Mouse (Mus musculus) hindbrain, embryonic 12.5 days (tissue): ENCODE measurements around the gene Olfr221. TPM values are rescaled to one million over a fixed set of nuclear protein-coding genes. Genes with fewer than 3 reads are reported as not detected.
"Not testable (repeated sequence)": the region's sequence is repeated elsewhere in the genome, so short reads cannot be mapped to it uniquely, and the experiment has no call there.

Experiments
- ATAC-seq: fragments of 200-750 bp; cut with Nextera tagmentation; 2 replicates; pipeline ENCODE4 v1.8.0; 2017; ENCODE audit warnings: moderate TSS enrichment; ENCODE audit not compliant: low FRiP score
- H3K27ac ChIP-seq: fragments of 300-500 bp; sonication (generic); 2 replicates; pipeline ENCODE4 v1.5.1; 2016; ENCODE audit warnings: mild to moderate bottlenecking
- H3K27me3 ChIP-seq: fragments of 300-500 bp; sonication (generic); 2 replicates; pipeline ENCODE4 v1.6.1; 2016; ENCODE audit warnings: mild to moderate bottlenecking
- H3K36me3 ChIP-seq: fragments of 300-500 bp; sonication (generic); 2 replicates; pipeline ENCODE4 v1.6.1; 2016; ENCODE audit warnings: mild to moderate bottlenecking
- H3K4me1 ChIP-seq: fragments of 300-500 bp; sonication (generic); 2 replicates; pipeline ENCODE4 v1.6.1; 2016
- H3K4me2 ChIP-seq: fragments of 300-500 bp; sonication (generic); replicated peaks from 2 replicates; pipeline ENCODE4 v1.6.1; 2016; ENCODE audit warnings: mild to moderate bottlenecking
- H3K4me3 ChIP-seq: fragments of 300-500 bp; sonication (generic); 2 replicates; pipeline ENCODE4 v1.5.1; 2016; ENCODE audit warnings: mild to moderate bottlenecking
- H3K9ac ChIP-seq: fragments of 300-500 bp; sonication (generic); 2 replicates; pipeline ENCODE4 v1.6.1; 2016; ENCODE audit warnings: mild to moderate bottlenecking, moderate library complexity
- H3K9me3 ChIP-seq: fragments of 300-500 bp; sonication (generic); replicated peaks from 2 replicates; pipeline ENCODE4 v1.6.1; 2016; ENCODE audit warnings: mild to moderate bottlenecking
- WGBS: fragments of 180-500 bp; shearing (Covaris S2); methylation state at CpG from one replicate; pipeline ENCODE4 v1.1.7; 2016; 5-methylcytosine and 5-hydroxymethylcytosine counted together
- polyA plus RNA-seq: library from polyadenylated mRNA; unstranded; fragments of >200 nt; fragmentation: Nextera tagmentation; extraction: Ambion mirVana; gene quantifications from 2 replicates; pipeline ENCODE4 v1.2.1, GENCODE M21; 2016

The Olfr221 gene
- not detected in 2 replicates for polyA plus RNA-seq

- not testable (repeated sequence) for ATAC-seq
Observed at GRCm38 (mm10) chr14:52042359-52042758, at the start of gene Olfr221. TSS of gene Olfr221 (minus strand) at chr14:52042459.

GRCm38 (mm10) chr14:52083083-52083482, 40.8 kb upstream of the Olfr221 start:
- Histone ChIP-seq H3K36me3 (peaks cover 44% of the 10 kb centered on the region), H3K27me3 (no peaks in the 10 kb centered on the region), H3K27ac (no peak overlapping the region), H3K4me3 (no peak overlapping the region), H3K9ac (no peak overlapping the region), H3K9me3 (no peaks in the 10 kb centered on the region), H3K4me1 (no peaks in the 10 kb centered on the region), H3K4me2 (no peak overlapping the region)
- no peak for ATAC-seq

More at GRCm38 (mm10) chr14:52042359-52042758, at the start of gene Olfr221:
- peaks cover 15% of the 10 kb centered on the region for H3K4me1 ChIP-seq
- not testable (repeated sequence) for H3K9me3 ChIP-seq, H3K36me3 ChIP-seq, H3K27ac ChIP-seq, H3K9ac ChIP-seq, H3K4me2 ChIP-seq, H3K27me3 ChIP-seq, H3K4me3 ChIP-seq
- 68% methylated on average over 3 of the region's 3 CpGs for WGBS

GRCm38 (mm10) chr14:52071599-52072137, 29.4 kb upstream of the Olfr221 start:
- Histone ChIP-seq H3K9ac (no peak overlapping the region), H3K4me3 (no peak overlapping the region), H3K27ac (no peak overlapping the region), H3K27me3 (no peaks in the 10 kb centered on the region), H3K4me1 (no peaks in the 10 kb centered on the region), H3K36me3 (peaks cover 53% of the 10 kb centered on the region), H3K4me2 (no peak overlapping the region), H3K9me3 (no peaks in the 10 kb centered on the region)
- 93% methylated on average over 15 of the region's 15 CpGs for WGBS
- ATAC-seq: 0 out of 2 replicates have a peak, but pooled peaks have one; percentile 23

- Histone ChIP-seq H3K36me3 (peaks cover 6% of the 10 kb centered on the region), H3K9me3 (no peaks in the 10 kb centered on the region), H3K4me1 (no peaks in the 10 kb centered on the region), H3K27ac (no peak overlapping the region), H3K4me3 (no peak overlapping the region), H3K27me3 (no peaks in the 10 kb centered on the region), H3K4me2 (no peak overlapping the region), H3K9ac (no peak overlapping the region)
- 54% methylated on average over 4 of the region's 4 CpGs for WGBS
- no peak for ATAC-seq
Observed at GRCm38 (mm10) chr14:52066135-52066534, 23.9 kb upstream of the Olfr221 start.

DNA sequence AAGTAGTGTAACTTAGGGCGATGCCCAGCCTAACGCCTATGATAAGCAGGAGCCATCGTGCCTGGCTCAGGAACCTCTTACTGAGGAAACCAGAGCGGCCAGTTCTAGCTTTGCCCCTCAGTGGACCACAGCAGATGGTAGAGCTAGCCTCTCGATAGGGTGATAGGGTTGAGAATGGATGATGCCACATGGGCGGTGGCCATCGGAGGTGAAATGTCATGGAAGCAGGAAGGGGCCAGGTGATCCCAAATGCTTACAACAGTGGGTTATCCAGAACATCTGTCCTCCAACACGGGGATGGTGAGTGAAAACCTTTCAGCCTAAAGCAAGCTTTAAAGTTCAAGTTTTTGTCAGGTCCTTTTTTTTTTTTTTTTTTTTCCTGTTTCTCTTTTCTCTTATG, 19.5 kb upstream of the Olfr221 start:
- no peaks in the 10 kb centered on the region for H3K4me1 ChIP-seq
- H3K36me3 ChIP-seq: no peaks in the 10 kb centered on the region
- no peak for ATAC-seq
- no peak overlapping the region for H3K27ac ChIP-seq
- no peak overlapping the region for H3K4me2 ChIP-seq
- H3K4me3 ChIP-seq: no peak overlapping the region
- no peaks in the 10 kb centered on the region for H3K9me3 ChIP-seq
- no peaks in the 10 kb centered on the region for H3K27me3 ChIP-seq
- H3K9ac ChIP-seq: no peak overlapping the region
- 88% methylated on average over 8 of the region's 8 CpGs for WGBS

DNA sequence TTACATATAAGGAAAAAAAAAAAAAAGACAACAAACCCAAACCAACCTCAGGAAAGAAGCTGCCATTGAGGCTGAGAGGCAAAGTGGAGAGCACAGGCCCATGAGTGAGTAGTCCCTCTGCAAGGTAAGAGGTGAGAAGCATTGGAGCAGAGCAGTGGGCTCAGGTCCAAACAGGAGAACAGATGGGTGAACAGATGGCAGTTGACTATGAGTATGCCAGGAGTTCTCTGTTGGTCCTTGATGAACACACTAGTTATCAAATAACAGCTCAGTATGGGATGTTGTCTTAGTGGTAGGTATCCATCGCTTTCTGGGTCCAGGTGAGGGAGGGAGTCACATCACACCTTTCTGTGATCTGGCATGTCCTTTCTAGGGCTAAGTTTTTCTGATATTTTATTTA, 18.5 kb upstream of the Olfr221 start:
- no peak for ATAC-seq
- WGBS: 79% methylated on average over 1 of the region's 1 CpGs
- no peaks in the 10 kb centered on the region for H3K9me3 ChIP-seq
- H3K27ac ChIP-seq: no peak overlapping the region
- no peak overlapping the region for H3K4me2 ChIP-seq
- H3K4me3 ChIP-seq: no peak overlapping the region
- no peaks in the 10 kb centered on the region for H3K36me3 ChIP-seq
- no peaks in the 10 kb centered on the region for H3K27me3 ChIP-seq
- H3K4me1 ChIP-seq: no peaks in the 10 kb centered on the region
- H3K9ac ChIP-seq: no peak overlapping the region

- WGBS: 75% methylated on average over 4 of the region's 4 CpGs
Observed at GRCm38 (mm10) chr14:52059982-52060381, 17.7 kb upstream of the Olfr221 start.

GRCm38 (mm10) chr14:52052720-52053119, 10.5 kb upstream of the Olfr221 start:
- not testable (repeated sequence) for H3K27ac ChIP-seq, H3K9me3 ChIP-seq, H3K36me3 ChIP-seq, H3K27me3 ChIP-seq, H3K4me1 ChIP-seq, H3K9ac ChIP-seq, H3K4me3 ChIP-seq, ATAC-seq, H3K4me2 ChIP-seq
- 90% methylated on average over 3 of the region's 3 CpGs for WGBS

More at GRCm38 (mm10) chr14:52059982-52060381, 17.7 kb upstream of the Olfr221 start:
- H3K4me2 ChIP-seq: no peak overlapping the region
- ATAC-seq: no peak
- H3K4me1 ChIP-seq: no peaks in the 10 kb centered on the region
- H3K27ac ChIP-seq: no peak overlapping the region
- no peak overlapping the region for H3K9ac ChIP-seq
- H3K4me3 ChIP-seq: no peak overlapping the region
- no peaks in the 10 kb centered on the region for H3K36me3 ChIP-seq
- H3K27me3 ChIP-seq: no peaks in the 10 kb centered on the region
- no peaks in the 10 kb centered on the region for H3K9me3 ChIP-seq

DNA sequence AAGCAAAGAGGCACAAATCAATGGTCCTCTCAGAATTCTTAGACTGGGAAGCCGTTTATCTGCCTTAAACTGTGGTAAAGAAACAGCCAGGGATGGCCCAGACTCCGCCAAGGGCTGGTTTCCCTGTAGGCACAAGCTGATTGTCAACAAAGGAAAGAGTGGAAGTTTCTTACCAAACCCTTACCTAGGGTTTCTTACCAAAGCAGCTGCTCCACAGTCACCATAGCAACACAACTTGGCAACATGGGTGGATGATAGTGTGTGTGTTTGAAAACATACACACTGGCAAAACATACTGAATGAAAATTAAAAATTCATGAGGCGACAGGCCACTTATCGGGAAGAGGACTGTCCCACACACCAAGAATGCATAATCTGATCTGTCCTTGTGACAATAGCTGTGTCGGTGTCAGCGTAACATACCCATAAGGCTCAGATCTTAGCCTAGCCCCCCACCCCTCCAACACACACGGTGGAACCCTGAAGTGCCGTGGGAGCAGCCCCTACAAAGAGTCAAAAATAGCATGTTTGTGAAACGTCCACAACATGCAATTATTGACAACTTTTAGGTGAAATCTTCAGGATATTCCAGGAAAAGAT, 3.8 kb upstream of the Olfr221 start:
- no peak for ATAC-seq
- H3K4me1 ChIP-seq: peaks cover 15% of the 10 kb centered on the region
- no peaks in the 10 kb centered on the region for H3K27me3 ChIP-seq
- WGBS: 57% methylated on average over 9 of the region's 9 CpGs
- H3K9ac ChIP-seq: no peak overlapping the region
- no peaks in the 10 kb centered on the region for H3K36me3 ChIP-seq
- no peak overlapping the region for H3K4me3 ChIP-seq
- no peaks in the 10 kb centered on the region for H3K9me3 ChIP-seq
- no peak overlapping the region for H3K27ac ChIP-seq
- H3K4me2 ChIP-seq: no peak overlapping the region

GRCm38 (mm10) chr14:52044901-52045678, 2.8 kb upstream of the Olfr221 start:
- 9% methylated on average over 8 of the region's 8 CpGs for WGBS
- H3K9ac ChIP-seq: no peak overlapping the region
- no peak overlapping the region for H3K4me3 ChIP-seq
- H3K27ac ChIP-seq: no peak overlapping the region
- H3K27me3 ChIP-seq: no peaks in the 10 kb centered on the region
- 0 out of 2 replicates have a peak overlapping the region, but pooled peaks have one; percentile 1 for H3K4me2 ChIP-seq
- no peaks in the 10 kb centered on the region for H3K9me3 ChIP-seq
- no peaks in the 10 kb centered on the region for H3K36me3 ChIP-seq
- ATAC-seq: peak; percentile 75; the same call in 1 of the 2 replicates
- H3K4me1 ChIP-seq: peaks cover 15% of the 10 kb centered on the region

DNA sequence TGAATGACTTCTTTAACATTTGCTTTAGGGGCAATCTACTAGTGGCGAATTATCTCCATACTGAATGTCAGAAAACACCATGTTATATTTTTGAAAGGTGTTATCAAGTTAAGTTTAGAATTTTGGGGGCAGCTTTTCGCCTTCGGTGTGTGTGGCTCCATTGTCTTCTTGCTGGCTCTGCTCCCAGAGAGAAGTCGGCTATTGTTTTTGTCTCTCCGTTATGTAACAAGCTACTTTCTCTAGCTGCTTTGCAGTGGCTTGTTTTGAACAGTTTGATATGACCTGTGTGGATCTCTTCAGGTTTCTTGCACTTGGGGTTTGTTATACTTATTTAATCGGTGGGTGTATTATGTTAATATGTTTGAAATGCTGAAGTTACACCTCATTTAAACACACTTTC, 1.2 kb upstream of the Olfr221 start:
- H3K4me3 ChIP-seq: no peak overlapping the region

GRCm38 (mm10) chr14:52039332-52039731, 2.9 kb downstream of the Olfr221 start:
- H3K4me3 ChIP-seq: no peak overlapping the region
- H3K4me1 ChIP-seq: no peaks in the 10 kb centered on the region
- 92% methylated on average over 5 of the region's 5 CpGs for WGBS
- H3K27ac ChIP-seq: no peak overlapping the region
- no peaks in the 10 kb centered on the region for H3K9me3 ChIP-seq
- no peak overlapping the region for H3K9ac ChIP-seq
- no peak overlapping the region for H3K4me2 ChIP-seq
- no peaks in the 10 kb centered on the region for H3K36me3 ChIP-seq
- no peak for ATAC-seq
- no peaks in the 10 kb centered on the region for H3K27me3 ChIP-seq

More for the DNA sequence above, 1.2 kb upstream of the Olfr221 start:
- no peak overlapping the region for H3K4me2 ChIP-seq
- 70% methylated on average over 6 of the region's 6 CpGs for WGBS
- no peak for ATAC-seq
- no peaks in the 10 kb centered on the region for H3K36me3 ChIP-seq
- peaks cover 15% of the 10 kb centered on the region for H3K4me1 ChIP-seq
- no peaks in the 10 kb centered on the region for H3K27me3 ChIP-seq
- H3K27ac ChIP-seq: no peak overlapping the region
- no peak overlapping the region for H3K9ac ChIP-seq
- no peaks in the 10 kb centered on the region for H3K9me3 ChIP-seq
